Mouse (Mus musculus): Measurements from ENCODE around the gene Tarbp1. TPM values are rescaled to one million over a fixed set of nuclear protein-coding genes. Genes with fewer than 3 reads are reported as not detected.

Tarbp1 gene
- total RNA-seq, 2 experiments from 2014 or later: 4.8 to 7.1 TPM

DNA sequence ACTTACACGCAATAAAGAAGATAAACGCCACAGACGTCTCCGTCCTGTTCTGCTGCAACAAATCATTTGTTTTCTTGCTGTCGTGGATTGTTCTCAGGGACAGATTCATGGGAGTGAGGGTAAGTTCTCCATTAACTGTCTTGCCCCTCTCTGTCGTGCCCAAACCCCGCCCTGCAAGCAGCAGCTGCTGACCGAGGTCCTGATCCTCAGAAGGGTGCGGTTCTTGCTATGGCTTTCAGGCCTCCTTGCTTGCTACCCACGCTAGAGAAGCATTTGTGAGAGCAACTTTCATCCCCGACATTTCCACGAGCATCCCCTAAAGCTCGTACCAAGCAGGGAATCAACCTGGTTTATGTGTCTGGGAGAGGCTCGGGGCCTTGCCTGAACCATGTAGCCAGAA is 92.6 kb downstream of the Tarbp1 start:
- intact Hi-C loops (cut with DNase I): no loop called here
- no peak overlapping the region for H3K27ac ChIP-seq
- no peak for TF ChIP-seq CTCF (IDR thresholded peaks at IDR 0.05)
- H3K4me3 ChIP-seq: no peak overlapping the region
- DNase-seq: no peak

DNA sequence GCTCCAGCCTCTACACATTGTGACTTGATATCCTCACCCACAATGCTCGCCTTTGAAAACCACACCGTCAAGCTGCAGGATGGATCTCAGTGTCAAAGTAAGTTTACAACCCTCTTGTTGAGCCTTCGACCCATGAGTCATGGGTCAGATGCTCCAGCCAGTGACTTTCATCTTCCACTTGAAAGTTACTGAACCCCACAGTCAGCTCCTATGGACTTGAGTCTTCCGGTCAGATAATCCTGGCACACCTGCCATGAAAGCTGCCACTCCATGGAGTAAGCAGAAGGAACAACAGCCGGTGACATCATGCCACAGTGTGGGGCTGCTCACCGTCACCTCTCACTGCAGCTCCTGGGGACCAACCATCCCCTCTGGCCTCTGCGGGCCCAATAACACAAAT is 93.6 kb downstream of the Tarbp1 start:
- no peak overlapping the region for H3K4me3 ChIP-seq
- TF ChIP-seq CTCF (IDR thresholded peaks at IDR 0.05): no peak
- DNase-seq: no peak
- no peak overlapping the region for H3K27ac ChIP-seq
- intact Hi-C loops (cut with DNase I): no loop called here

DNA sequence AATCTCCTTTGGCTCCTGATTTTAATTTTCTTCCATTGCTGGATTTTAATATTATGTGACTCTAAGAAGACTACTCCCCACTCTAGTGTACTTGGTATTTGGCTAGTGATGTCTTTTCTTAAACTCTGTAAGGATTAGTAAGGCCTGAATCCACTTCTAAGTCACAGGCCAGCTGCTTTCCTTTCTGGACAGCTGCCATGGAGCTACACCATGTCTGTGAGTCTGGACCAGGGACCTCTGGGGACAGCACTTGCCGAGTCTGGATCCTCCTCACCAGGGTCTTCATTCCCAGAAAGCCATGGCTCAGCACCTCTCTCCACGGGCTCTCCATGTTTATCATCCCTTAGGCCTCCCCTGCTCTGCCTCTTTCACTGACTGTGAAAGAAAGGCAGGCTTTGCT is 94.7 kb downstream of the Tarbp1 start:
- no peak for DNase-seq
- H3K4me3 ChIP-seq: no peak overlapping the region
- no peak overlapping the region for H3K27ac ChIP-seq
- intact Hi-C loops (cut with DNase I): no loop called here
- TF ChIP-seq CTCF (IDR thresholded peaks at IDR 0.05): no peak

DNA sequence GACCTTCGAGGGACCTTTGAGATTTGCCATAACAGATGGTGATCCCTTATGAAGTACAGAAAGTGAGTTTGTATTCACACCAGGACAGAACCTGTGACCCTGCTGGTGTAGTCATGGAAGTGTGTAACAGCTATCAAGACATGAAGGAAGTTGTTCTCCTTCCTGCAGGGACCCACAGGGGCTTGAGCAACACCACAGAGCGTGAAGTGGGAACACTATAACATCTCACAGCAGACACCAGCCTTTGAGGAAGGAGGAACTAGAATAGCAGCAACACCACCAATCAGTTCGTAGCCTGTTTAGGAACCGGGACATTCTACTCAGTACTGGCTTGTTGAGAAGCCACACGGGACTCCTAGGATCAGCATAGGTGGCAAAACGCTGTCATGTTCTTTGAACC is 95.3 kb downstream of the Tarbp1 start:
- intact Hi-C loops (cut with DNase I): no loop called here
- Histone ChIP-seq H3K27ac (no peak overlapping the region), H3K4me3 (no peak overlapping the region)
- DNase-seq: no peak
- no peak for TF ChIP-seq CTCF (IDR thresholded peaks at IDR 0.05)

Other genes with a start within 250 kb of the Tarbp1 start
- not detected for gene Slc35f3, start 176.5 kb downstream of the Tarbp1 start, total RNA-seq (2021)
- 10 to 100 TPM; 20.4 to 29.0 TPM for gene Coa6, start 52.5 kb downstream of the Tarbp1 start, total RNA-seq (2021)
- 10 to 100 TPM; 28.6 to 81.6 TPM for gene Irf2bp2, start 118.9 kb upstream of the Tarbp1 start, total RNA-seq (2021)

Measured in gastrocnemius, adult 2 months (tissue).